Mouse (Mus musculus): Measurements from ENCODE around the gene AA986860. TPM values are rescaled to one million over a fixed set of nuclear protein-coding genes. Genes with fewer than 3 reads are reported as not detected.

AA986860 gene
- polyA plus RNA-seq, 1 experiment from 2014 or later: 23.4 TPM

DNA sequence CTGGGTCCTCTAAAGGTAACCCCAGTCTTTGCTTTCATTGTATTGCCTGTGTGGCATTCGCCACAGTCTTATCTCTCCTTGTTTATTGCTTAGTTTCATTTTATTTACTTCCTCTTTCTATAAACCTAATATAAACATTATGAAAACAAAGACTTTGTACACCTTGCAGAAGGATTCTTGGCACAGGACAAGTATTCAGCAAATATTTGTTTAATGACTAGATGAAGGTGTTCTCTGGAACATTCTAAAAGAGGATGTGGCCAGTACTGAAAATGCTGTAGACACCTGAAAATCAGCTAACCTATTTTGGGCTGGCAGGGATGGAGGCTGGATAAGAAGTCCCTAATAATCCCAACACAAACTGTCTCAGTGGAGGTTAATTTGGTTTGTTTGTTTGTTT lies 29.8 kb downstream of the AA986860 start:
- Histone ChIP-seq H3K4me3 (no peak overlapping the region), H3K9me3 (no peaks in the 10 kb centered on the region), H3K27ac (no peak overlapping the region), H3K36me3 (no peaks in the 10 kb centered on the region), H3K9ac (no peak overlapping the region), H3K4me1 (no peaks in the 10 kb centered on the region), H3K4me2 (no peak overlapping the region), H3K27me3 (no peaks in the 10 kb centered on the region)
- ATAC-seq (ENCODE audit: insufficient number of reproducible peaks, low FRiP score, low TSS enrichment, low read depth): no peak
- 62% methylated on average over 1 of the region's 1 CpGs for WGBS

DNA sequence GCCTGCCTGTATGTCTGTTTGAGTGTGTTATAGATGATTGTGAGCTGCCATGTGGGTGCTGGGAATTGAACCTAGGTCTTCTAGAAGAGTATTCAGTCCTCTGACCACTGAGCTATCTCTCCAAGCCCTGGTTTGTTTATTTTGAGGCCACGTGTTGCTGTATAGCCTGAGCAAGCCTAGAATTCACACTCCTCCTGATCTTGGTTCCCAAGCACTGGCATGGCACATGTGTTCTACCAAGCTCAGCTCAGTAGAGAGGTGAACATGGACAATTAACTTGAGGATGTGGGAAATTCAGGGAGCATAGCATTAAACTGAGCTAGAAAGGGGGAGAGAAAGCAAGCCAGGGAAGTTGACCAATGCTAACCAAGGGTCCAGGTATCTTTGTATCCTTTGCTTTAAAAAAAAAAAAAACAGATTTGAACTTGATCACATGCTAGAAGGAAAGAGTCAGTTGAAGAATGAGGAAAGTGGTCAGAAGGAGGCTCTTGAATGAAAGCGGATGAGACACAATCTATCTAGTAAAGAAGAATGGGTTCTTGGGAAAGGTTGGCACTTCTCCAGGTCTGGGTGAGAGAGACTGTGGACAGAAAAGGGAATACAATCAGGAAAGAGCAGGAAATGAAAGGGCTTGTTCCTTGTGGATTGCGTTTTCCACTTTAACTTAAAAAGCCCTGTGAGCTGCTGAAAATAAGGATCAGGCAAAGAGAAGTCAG lies 30.4 kb downstream of the AA986860 start:
- 79% methylated on average over 3 of the region's 3 CpGs for WGBS
- no peak overlapping the region for H3K4me2 ChIP-seq
- ATAC-seq (ENCODE audit: insufficient number of reproducible peaks, low FRiP score, low TSS enrichment, low read depth): no peak
- no peaks in the 10 kb centered on the region for H3K36me3 ChIP-seq
- H3K27ac ChIP-seq: no peak overlapping the region
- H3K9me3 ChIP-seq: no peaks in the 10 kb centered on the region
- H3K4me1 ChIP-seq: no peaks in the 10 kb centered on the region
- no peak overlapping the region for H3K4me3 ChIP-seq
- no peaks in the 10 kb centered on the region for H3K27me3 ChIP-seq
- H3K9ac ChIP-seq: no peak overlapping the region

DNA sequence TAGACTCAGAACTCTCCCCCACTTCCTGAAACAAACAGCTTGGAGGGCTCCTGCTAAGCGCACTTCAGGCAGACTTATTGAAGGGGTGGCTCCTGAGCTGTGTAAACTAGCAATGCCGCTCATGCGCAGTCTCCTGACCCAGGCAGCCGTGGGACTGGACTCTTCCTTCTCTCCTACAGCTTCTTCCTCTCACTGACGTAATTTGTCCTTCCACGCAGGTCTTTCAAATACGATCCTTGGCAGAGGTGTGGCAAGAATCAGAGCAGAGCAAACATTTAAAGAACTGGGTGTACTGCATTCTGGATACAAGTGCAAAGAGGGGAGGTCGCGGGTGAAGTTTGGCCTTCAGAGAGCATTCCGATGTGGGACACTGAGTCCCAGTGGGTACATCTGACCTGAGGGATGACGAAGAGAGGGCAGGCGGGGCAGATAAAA lies 32.3 kb downstream of the AA986860 start:
- no peak overlapping the region for H3K27ac ChIP-seq
- ATAC-seq (ENCODE audit: insufficient number of reproducible peaks, low FRiP score, low TSS enrichment, low read depth): no peak
- H3K4me3 ChIP-seq: no peak overlapping the region
- H3K4me1 ChIP-seq: no peaks in the 10 kb centered on the region
- WGBS: 83% methylated on average over 12 of the region's 12 CpGs
- no peak overlapping the region for H3K9ac ChIP-seq
- H3K27me3 ChIP-seq: no peaks in the 10 kb centered on the region
- H3K36me3 ChIP-seq: no peaks in the 10 kb centered on the region
- no peak overlapping the region for H3K4me2 ChIP-seq
- no peaks in the 10 kb centered on the region for H3K9me3 ChIP-seq

DNA sequence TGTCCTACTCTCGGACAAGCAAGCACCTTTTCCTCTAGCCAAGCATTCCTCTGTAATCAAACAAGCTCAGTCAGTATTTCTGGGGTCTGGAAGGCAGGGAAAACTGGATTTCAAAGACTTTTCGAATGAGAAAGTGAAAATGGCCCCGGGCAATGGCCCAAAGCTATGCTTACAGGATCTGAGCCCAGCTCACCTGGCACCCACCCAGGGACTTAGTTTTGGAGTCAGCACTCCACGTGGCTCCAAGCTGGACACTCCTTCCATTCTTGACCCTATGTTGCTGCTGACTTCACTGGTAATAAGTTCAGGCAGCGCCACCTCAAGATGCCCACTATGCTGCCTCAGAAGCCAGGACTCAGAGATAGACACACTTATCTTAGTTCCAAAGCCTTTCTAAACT lies 35.3 kb downstream of the AA986860 start:
- H3K27ac ChIP-seq: no peak overlapping the region
- ATAC-seq (ENCODE audit: insufficient number of reproducible peaks, low FRiP score, low TSS enrichment, low read depth): no peak
- WGBS: 77% methylated on average over 5 of the region's 5 CpGs
- no peak overlapping the region for H3K4me2 ChIP-seq
- no peaks in the 10 kb centered on the region for H3K9me3 ChIP-seq
- H3K36me3 ChIP-seq: no peaks in the 10 kb centered on the region
- no peak overlapping the region for H3K4me3 ChIP-seq
- H3K4me1 ChIP-seq: no peaks in the 10 kb centered on the region
- no peak overlapping the region for H3K9ac ChIP-seq
- H3K27me3 ChIP-seq: no peaks in the 10 kb centered on the region

DNA sequence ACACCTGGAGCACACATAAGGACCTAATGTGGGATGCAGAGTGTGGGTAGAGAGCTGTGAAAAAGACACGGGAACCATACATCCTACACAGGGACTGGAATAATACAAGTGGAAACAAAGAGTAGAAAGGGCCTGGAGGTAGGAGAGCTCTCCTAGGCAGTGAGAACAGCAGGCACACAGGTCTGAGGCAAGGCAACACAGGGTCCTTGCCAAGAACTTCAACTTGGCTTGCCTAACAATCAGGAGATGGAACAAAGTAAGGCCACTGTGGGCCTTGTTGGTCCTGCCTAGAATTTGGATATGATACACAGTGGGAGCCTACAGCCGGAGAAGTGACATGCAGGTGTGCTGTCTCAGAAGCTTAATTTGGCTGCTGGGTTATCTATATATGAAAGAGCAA lies 38.1 kb downstream of the AA986860 start:
- Histone ChIP-seq H3K9me3 (no peaks in the 10 kb centered on the region), H3K27ac (peak overlapping the region; percentile 22; the same call in 1 of the 2 replicates), H3K36me3 (no peaks in the 10 kb centered on the region), H3K27me3 (no peaks in the 10 kb centered on the region), H3K4me3 (no peak overlapping the region), H3K9ac (no peak overlapping the region), H3K4me1 (no peaks in the 10 kb centered on the region), H3K4me2 (no peak overlapping the region)
- no peak for ATAC-seq (ENCODE audit: insufficient number of reproducible peaks, low FRiP score, low TSS enrichment, low read depth)
- WGBS: 81% methylated on average over 2 of the region's 2 CpGs

DNA sequence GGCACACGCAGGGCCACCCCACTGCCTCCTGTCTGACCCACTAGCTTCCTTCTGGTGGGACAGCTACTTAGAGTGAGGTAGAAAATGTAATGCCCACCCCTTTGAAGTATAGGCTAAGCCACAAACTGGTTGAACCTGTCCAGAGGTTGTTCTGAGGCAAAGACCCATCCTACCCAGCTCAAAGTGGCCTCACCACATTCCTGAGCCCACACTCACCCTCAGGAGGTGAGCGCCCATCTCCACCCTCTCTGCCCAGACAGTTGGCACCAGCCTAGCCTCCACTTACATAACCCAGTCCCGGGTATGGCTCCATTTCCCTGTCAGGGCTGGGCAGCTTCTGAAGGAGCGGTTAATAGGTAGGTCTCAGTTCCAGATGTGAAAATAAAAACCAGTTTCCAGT lies 38.7 kb downstream of the AA986860 start:
- Histone ChIP-seq H3K9me3 (no peaks in the 10 kb centered on the region), H3K4me3 (no peak overlapping the region), H3K9ac (no peak overlapping the region), H3K36me3 (no peaks in the 10 kb centered on the region), H3K27ac (peak overlapping the region; percentile 22; the same call in 1 of the 2 replicates), H3K4me2 (no peak overlapping the region), H3K27me3 (no peaks in the 10 kb centered on the region), H3K4me1 (no peaks in the 10 kb centered on the region)
- 65% methylated on average over 4 of the region's 4 CpGs for WGBS
- peak; percentile 35; the same call in 1 of the 2 replicates for ATAC-seq (ENCODE audit: insufficient number of reproducible peaks, low FRiP score, low TSS enrichment, low read depth)

DNA sequence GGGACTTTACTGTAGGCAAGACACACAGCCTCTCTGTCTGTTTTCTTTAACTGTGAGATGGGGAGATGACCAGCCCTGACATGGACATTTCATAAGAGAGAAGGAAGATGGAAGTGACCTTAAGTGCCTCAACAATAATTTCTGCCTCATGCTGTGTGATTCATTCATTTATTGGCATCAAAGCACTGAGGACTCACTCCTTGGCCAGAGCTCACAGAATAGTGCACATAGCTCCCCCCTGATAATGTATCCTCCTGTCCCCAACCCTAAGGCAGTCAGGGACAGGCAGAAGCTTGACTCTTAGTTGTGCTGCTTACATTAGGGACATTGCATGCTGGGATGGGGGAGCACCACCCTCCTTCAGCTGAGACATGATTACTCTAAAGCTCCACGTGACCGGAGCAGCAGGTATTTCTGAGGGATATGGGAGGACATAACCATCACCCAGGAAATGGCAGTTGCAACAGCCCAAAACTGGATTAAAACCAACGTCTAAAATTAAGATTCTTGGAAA lies 39.3 kb downstream of the AA986860 start:
- ATAC-seq (ENCODE audit: insufficient number of reproducible peaks, low FRiP score, low TSS enrichment, low read depth): 0 out of 2 replicates have a peak, but pooled peaks have one; percentile 55
- H3K9ac ChIP-seq: no peak overlapping the region
- H3K27ac ChIP-seq: no peak overlapping the region
- H3K4me3 ChIP-seq: no peak overlapping the region
- no peaks in the 10 kb centered on the region for H3K4me1 ChIP-seq
- H3K27me3 ChIP-seq: no peaks in the 10 kb centered on the region
- no peak overlapping the region for H3K4me2 ChIP-seq
- no peaks in the 10 kb centered on the region for H3K36me3 ChIP-seq
- H3K9me3 ChIP-seq: no peaks in the 10 kb centered on the region
- WGBS: 49% methylated on average over 3 of the region's 3 CpGs

DNA sequence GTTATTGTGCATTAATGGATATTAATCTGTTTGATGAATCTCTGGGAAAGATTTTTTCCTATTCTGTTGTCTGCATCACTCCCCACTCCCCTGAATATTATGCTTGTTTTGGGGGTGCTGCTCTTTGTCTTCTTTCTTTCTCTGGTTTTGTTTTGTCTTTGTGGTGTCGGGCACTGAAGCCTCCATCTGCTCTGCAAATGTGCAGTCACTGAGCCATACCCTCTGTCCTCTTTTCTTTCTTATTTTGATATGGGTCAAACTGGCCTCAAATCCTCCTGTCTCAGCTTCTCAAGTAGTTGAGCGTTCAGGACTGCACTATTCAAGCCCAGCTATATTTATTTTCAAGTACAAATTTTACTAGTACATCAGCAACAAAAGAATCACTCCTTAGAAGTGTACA lies 43.5 kb downstream of the AA986860 start:
- Histone ChIP-seq H3K4me2 (no peak overlapping the region), H3K4me1 (no peaks in the 10 kb centered on the region), H3K36me3 (no peaks in the 10 kb centered on the region), H3K27ac (no peak overlapping the region), H3K27me3 (no peaks in the 10 kb centered on the region), H3K9ac (no peak overlapping the region), H3K9me3 (no peaks in the 10 kb centered on the region), H3K4me3 (no peak overlapping the region)
- no peak for ATAC-seq (ENCODE audit: insufficient number of reproducible peaks, low FRiP score, low TSS enrichment, low read depth)
- WGBS: 71% methylated on average over 2 of the region's 2 CpGs

DNA sequence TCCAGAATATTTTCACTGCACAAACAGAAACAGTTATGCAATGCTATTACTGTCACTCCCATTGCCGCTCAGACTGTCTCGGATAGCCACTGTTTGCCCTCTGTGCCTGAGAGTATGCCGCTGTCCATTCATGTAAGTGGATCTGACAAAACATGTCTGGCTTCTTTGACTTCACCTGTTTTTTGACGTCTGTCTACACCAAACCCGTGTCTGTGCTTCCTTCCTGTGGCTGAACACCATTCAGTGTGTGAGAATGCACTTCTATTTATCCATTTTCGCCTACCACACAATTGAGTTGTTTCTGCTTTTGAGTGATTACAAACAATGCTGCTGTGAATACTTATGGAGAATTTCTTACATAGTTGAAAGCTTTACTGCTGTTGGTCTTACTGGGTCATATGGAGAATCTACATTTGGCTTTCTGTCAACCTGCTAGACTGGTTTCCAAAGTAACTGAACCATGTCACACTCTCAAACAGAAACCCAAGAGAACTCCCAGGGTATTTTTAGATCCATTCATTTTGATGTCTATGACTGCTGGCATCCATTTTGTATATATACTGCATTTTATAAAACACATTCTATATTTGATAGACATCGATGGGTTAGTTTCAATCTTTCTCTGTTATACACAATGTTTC lies 44.0 kb downstream of the AA986860 start:
- no peak overlapping the region for H3K4me3 ChIP-seq
- no peaks in the 10 kb centered on the region for H3K4me1 ChIP-seq
- H3K9ac ChIP-seq: no peak overlapping the region
- ATAC-seq (ENCODE audit: insufficient number of reproducible peaks, low FRiP score, low TSS enrichment, low read depth): no peak
- H3K4me2 ChIP-seq: no peak overlapping the region
- no peaks in the 10 kb centered on the region for H3K9me3 ChIP-seq
- WGBS: 72% methylated on average over 7 of the region's 7 CpGs
- no peaks in the 10 kb centered on the region for H3K36me3 ChIP-seq
- H3K27me3 ChIP-seq: no peaks in the 10 kb centered on the region
- no peak overlapping the region for H3K27ac ChIP-seq

DNA sequence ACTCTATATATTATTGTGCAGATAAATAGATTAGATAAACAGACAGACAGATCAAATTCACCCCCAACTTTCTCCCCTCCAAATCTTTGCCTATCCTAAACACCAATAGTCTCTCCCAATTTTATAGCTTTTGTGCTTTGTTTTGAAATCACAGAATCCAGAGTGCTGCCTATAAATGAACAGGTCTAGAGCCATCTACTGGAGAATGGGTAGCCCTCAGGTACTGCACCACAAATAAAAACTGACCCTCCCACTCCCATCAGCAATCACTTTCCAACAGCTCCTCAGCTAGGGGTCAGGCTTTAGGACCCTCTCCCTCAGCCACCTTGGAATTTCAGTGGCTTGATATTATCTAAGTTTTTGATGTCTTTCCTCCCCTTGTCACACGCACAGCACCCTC lies 44.9 kb downstream of the AA986860 start:
- no peak overlapping the region for H3K27ac ChIP-seq
- 89% methylated on average over 1 of the region's 1 CpGs for WGBS
- ATAC-seq (ENCODE audit: insufficient number of reproducible peaks, low FRiP score, low TSS enrichment, low read depth): no peak
- no peak overlapping the region for H3K4me3 ChIP-seq
- H3K27me3 ChIP-seq: no peaks in the 10 kb centered on the region
- H3K9ac ChIP-seq: no peak overlapping the region
- H3K4me2 ChIP-seq: no peak overlapping the region
- no peaks in the 10 kb centered on the region for H3K4me1 ChIP-seq
- H3K36me3 ChIP-seq: no peaks in the 10 kb centered on the region
- no peaks in the 10 kb centered on the region for H3K9me3 ChIP-seq

DNA sequence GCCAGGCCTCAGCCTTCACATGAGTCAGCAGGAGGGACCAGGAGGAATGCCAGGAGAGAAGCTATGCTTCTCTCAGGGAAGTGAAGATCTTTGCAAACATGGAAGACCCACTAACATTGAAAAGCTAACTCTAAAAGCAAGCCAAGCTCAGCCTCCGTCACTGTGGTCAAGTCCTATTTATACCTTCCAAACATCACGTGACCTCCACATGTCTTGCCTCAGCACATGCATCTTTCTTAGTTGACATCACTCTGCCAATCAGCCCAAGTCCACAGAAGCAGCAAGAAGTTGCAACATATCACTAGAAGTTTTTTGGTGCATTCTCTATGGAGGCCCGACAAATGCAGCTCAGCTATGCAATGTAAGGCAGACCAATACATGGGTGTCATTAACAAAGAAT lies 48.1 kb downstream of the AA986860 start:
- Histone ChIP-seq H3K4me1 (no peaks in the 10 kb centered on the region), H3K27ac (no peak overlapping the region), H3K36me3 (no peaks in the 10 kb centered on the region), H3K27me3 (no peaks in the 10 kb centered on the region), H3K4me2 (no peak overlapping the region), H3K4me3 (no peak overlapping the region), H3K9me3 (no peaks in the 10 kb centered on the region), H3K9ac (no peak overlapping the region)
- 85% methylated on average over 3 of the region's 3 CpGs for WGBS
- no peak for ATAC-seq (ENCODE audit: insufficient number of reproducible peaks, low FRiP score, low TSS enrichment, low read depth)

DNA sequence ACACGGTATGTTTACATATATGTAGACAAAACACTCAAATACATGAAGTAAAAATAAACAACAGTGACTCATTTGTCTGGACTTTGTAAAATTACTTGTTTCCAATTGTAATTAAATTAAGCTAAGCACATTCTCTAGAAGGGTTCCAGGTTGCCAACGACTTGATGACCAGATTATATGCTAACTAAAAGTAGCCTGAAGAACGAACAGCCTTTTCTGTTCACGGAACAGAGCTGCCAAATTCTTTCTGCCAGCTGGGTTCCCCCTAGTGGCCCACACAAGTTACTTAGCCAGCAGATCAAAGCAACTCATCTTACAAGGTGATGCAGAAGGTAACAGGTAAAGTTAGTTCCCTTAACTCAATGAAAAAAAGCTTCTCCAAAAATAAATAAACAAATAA lies 52.3 kb downstream of the AA986860 start:
- Histone ChIP-seq H3K27ac (no peak overlapping the region), H3K4me3 (no peak overlapping the region), H3K9ac (no peak overlapping the region), H3K4me2 (no peak overlapping the region), H3K36me3 (no peaks in the 10 kb centered on the region), H3K9me3 (no peaks in the 10 kb centered on the region), H3K4me1 (no peaks in the 10 kb centered on the region), H3K27me3 (no peaks in the 10 kb centered on the region)
- 24% methylated on average over 4 of the region's 4 CpGs for WGBS
- ATAC-seq (ENCODE audit: insufficient number of reproducible peaks, low FRiP score, low TSS enrichment, low read depth): no peak
